Mouse (Mus musculus) cortical plate, adult 2 months (tissue): ENCODE measurements around the gene Nmnat3. TPM values are rescaled to one million over a fixed set of nuclear protein-coding genes. Genes with fewer than 3 reads are reported as not detected.

Experiments
- H3K27ac ChIP-seq: fragments of 200-500 bp; 2 replicates; pipeline ENCODE4 v1.5.1; 2012; ENCODE audit warnings: low read length, control low read depth, inconsistent platforms; ENCODE audit not compliant: insufficient read depth
- H3K4me1 ChIP-seq: fragments of 200-500 bp; 2 replicates; pipeline ENCODE4 v1.6.1; 2011; ENCODE audit warnings: low read length; ENCODE audit not compliant: control insufficient read depth, insufficient read depth
- H3K4me3 ChIP-seq: fragments of 200-500 bp; 2 replicates; pipeline ENCODE4 v1.5.1; 2011; ENCODE audit warnings: mild to moderate bottlenecking, low read length, control low read depth; ENCODE audit not compliant: insufficient read depth
- CTCF ChIP-seq: fragments of 200-500 bp; IDR thresholded peaks from 2 replicates; pipeline ENCODE4 v1.5.1; 2011; ENCODE audit warnings: mild to moderate bottlenecking, control low read depth, low read length; ENCODE audit not compliant: insufficient read depth; ENCODE audit errors: extremely low read depth
- POLR2A ChIP-seq: fragments of 200-500 bp; IDR thresholded peaks from 2 replicates; pipeline ENCODE4 v1.6.1; 2011; ENCODE audit warnings: mild to moderate bottlenecking, low read length, control low read depth; ENCODE audit not compliant: insufficient read depth; ENCODE audit errors: extremely low read depth
- polyA plus RNA-seq: library from polyadenylated mRNA; depleted of rRNA; stranded (reverse); fragments of >200 nt; gene quantifications from 2 replicates; pipeline ENCODE4 v1.2.3, GENCODE M21; 2012

Nmnat3 gene
- polyA plus RNA-seq, 1 experiment, result 2.9 TPM

DNA sequence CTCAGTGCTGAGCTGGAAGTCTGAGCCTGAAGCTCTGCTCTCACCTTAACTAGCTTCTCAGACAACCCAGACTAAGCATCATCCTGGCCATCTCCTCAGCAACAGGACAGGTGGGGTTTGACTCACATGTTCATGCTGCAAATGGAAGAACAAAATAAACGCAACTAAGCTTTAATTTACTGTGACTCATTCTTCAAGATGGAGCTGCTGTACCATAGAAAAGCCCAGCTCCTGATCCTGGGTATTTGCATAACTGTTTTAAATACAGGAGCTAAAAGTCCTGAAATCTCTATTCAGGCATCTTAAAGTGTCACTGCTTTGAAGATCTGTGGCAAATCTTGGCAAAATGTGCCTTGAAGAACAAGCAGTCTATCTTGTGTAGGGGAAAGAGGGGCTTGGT is 38.9 kb downstream of the Nmnat3 start:
- Histone ChIP-seq H3K4me1 (peaks cover 3% of the 10 kb centered on the region; the same call in 1 of the 2 replicates), H3K4me3 (no peak overlapping the region), H3K27ac (no peak overlapping the region)
- no peak for TF ChIP-seq POLR2A
- no peak for TF ChIP-seq CTCF

DNA sequence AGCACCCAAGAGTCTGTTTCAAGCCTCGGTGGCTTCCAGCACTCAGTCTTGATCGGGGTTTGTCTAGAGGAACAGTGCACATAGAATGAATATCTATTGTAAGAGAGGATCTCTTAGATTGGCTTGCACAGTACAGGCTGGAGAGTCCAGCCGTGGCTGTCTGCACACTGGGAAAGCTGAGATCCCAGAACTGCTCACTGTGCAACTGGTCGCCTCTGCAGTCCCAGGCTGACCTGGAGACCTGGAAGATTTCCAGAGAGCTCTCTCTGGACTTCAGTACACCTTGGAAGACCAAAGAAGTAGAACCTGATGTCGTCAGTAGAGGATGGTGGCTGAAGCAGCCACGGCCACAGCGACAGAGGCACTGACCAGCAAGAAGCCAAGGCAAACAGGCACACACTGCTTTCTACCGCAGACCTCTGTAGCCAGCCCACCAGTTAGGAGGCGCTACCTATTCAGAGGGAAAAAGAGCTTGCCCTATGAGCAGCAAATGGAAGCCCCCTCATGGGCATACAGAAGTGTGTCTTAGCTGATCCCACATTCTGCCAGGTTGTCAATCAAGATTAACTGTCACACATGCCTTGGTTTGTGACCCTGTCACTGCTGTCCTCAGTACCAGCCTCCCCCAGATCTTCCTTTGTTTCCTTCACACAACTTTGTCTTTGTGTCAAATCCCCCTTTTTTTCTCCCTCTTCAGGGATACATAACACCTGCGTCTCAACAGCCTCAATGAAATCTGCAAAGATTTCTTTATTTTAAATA is 41.4 kb downstream of the Nmnat3 start:
- Histone ChIP-seq H3K4me1 (peaks cover 3% of the 10 kb centered on the region; the same call in 1 of the 2 replicates), H3K4me3 (no peak overlapping the region), H3K27ac (no peak overlapping the region)
- no peak for TF ChIP-seq CTCF
- TF ChIP-seq POLR2A, result no peak

DNA sequence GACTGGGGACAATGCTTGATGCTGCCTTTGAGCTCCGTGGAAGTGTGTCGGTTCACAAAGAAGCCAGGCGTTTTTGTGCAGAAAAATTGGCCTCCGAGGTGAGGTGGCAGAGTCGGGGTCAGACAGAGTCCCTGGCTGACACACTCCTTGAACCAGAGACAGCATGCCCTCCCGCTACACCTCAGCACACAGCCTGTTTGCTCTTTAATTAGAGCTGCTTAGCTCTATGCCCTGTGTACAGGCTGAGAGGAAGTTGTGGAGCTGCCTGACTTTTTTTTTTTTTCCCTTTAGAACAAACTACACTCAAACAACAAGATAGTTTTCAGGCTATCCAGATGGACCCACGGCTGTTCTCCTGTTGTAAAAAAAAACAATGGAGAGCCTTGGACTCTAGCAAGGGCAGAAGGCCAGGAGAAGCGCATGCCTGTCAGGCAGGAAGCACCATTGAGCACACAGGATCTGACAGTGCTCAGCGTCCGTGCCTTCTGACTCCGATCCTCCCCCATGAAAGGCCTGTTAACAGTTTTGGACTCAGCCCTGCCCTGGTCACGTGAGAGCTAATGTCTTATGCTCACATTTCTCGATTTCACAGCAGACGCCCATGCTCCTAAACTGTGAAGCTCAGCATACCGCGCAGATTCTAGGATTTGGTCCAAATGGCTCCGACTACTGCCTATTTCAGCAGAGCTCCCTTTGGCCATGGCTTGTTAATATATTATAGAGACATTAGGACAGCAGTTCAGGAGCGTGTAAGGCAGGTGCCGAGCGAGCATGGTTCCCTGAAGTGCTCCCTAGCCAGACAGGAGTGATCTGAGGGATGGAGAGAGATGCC is 42.3 kb downstream of the Nmnat3 start:
- H3K27ac ChIP-seq, result no peak overlapping the region
- TF ChIP-seq CTCF, result no peak
- TF ChIP-seq POLR2A, result no peak
- no peak overlapping the region for H3K4me3 ChIP-seq
- H3K4me1 ChIP-seq, result peaks cover 3% of the 10 kb centered on the region; the same call in 1 of the 2 replicates

DNA sequence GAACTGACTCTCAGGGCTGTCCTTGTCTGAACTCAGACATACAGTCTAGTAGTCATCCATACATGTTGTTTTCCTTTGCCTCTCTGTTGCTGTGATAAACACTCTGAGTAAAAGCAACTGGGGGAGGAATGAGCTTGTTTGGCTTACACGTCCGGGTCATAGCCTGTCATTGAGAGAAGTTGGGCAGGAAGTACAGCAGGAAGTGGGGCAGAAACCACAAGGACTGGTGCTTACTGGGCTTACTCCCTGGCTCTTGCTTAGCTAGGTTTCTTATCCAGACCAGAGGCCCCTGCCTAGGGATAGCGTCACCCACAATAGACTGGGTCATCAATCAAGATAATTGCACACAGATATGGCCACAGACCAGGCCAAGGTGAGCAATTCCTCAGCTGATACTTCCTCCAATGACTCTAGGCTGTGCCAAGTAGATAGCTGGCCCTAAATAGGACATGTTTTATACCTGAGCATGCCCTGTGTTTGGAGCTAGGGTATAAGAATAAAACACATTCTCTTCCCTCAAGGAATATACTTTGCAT is 46.1 kb downstream of the Nmnat3 start:
- Histone ChIP-seq H3K4me3 (no peak overlapping the region), H3K4me1 (peaks cover 5% of the 10 kb centered on the region; the same call in 1 of the 2 replicates), H3K27ac (no peak overlapping the region)
- no peak for TF ChIP-seq POLR2A

DNA sequence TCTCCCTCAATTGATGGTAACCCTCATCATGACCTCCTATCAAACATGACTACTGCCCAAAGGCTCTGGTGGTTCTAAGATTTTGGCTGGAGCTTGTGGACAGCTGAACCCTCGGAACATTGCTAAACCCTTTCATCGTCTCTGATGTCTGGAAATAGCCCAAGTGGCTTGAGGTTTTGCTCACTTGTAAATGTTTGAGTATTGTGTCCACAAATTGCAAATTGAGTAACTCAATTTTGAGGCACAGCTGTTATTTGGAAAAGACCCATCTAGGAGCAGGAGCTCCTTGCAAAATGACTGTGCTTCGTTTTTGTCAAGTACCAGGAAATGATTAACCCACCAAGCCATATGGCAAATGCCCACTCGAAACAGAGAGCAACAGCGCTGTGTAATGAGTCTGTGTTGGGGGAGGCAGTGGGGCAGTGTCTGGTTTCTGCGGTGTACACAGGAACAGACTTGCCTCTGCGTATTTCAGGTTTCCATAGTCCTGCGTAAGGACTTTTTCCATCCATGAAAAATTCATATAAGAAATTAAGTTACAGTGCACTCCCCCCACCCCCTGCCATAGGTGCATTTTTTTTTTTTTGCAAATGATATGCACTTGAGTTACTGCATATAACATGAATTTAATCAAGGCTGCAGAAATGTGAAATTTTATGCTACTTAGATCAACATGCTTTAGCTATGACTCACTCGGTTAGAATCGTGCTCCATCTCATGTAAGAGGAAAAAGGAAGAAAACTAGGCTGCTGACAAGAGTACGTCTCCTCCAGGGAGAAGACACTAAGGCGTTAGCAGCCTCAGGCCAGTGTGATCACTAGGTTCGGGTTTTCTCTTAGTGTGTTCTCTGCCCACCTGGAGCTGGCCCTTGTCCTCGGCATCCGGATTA is 50.9 kb downstream of the Nmnat3 start:
- no peak overlapping the region for H3K27ac ChIP-seq
- peaks cover 3% of the 10 kb centered on the region; the same call in 1 of the 2 replicates for H3K4me1 ChIP-seq
- TF ChIP-seq POLR2A, result no peak
- no peak for TF ChIP-seq CTCF
- H3K4me3 ChIP-seq, result no peak overlapping the region

DNA sequence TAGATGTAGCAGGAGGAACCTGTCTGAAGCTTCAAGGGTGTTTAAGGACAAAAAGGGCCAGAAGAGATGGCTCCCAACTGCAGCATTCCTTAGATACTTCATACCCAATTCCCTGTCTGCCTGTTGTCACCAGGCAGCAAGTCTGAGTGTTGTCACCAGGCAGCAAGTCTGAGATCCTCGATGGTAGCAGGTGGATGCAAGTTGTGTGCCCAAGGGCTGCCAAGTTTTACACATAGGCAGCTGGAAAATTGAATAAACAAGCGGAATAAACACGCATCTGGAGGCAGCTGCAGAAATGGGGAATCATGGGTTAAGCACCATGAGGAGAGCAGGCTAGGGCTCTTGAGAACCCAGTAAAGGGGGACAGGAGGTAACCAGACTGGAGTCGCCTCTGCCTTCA is 52.7 kb downstream of the Nmnat3 start:
- Histone ChIP-seq H3K4me3 (no peak overlapping the region), H3K4me1 (peaks cover 3% of the 10 kb centered on the region; the same call in 1 of the 2 replicates), H3K27ac (no peak overlapping the region)
- TF ChIP-seq CTCF (no peak), POLR2A (no peak)

DNA sequence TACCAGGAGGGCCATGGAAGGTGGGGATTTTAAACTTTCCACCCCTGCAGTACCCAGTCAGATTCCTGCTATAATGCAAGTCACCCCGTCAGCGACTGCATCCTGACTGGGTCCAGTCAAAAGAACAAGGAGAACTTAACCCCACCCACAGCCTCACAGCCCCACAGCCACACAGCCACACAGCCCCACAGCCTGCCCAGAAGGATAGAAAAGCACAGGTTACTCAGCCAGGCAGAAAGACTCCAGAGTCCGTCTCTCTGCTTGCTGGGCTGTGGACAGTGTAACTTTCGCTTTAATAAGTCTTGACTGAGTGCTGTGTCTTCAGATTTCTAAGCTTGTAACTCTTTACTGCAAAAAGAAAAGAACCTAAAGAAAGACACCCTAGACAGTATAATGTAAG is 53.2 kb downstream of the Nmnat3 start:
- no peak for TF ChIP-seq POLR2A
- no peak for TF ChIP-seq CTCF
- H3K4me3 ChIP-seq, result no peak overlapping the region
- H3K27ac ChIP-seq, result no peak overlapping the region
- peaks cover 3% of the 10 kb centered on the region; the same call in 1 of the 2 replicates for H3K4me1 ChIP-seq

DNA sequence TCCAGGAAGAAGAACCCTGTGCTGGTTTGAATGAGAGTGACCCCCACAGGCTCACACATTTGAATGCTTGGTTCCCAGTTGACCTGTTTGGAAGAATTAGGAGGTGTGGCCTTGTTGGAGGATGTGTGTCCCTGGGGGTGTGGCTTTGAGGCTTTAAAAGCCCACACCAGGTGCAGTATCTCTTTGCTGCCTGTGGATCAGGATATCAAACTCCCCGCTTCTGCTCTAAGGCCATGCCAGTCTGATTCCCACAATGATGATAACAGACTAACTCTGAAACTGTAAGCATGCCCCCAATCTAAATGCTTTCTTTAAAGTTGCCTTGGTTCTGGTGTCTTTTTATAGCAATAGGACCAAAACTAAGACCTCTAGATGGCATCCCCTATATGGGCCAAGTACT is 58.6 kb downstream of the Nmnat3 start:
- H3K4me1 ChIP-seq, result no peaks in the 10 kb centered on the region
- TF ChIP-seq POLR2A (no peak), CTCF (no peak)
- no peak overlapping the region for H3K4me3 ChIP-seq

DNA sequence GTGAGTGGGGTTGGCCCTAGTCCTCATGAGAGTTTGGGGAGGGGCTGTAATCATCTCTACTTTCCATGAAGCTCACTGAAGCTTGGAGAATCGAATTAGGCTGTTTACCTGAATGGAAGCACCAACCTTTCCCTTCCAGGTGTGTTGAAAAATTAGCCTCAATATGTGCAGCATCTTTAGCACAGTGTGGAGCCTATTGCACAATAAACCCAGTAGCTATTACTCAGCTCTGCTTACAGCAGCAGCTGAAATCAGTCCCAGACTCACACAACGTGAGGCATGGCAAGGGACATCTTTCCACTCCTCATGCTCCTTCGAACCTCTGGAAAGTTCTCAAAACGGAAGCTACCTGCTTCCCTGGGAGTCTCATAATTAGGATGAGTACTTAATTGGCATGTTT is 59.0 kb downstream of the Nmnat3 start:
- TF ChIP-seq POLR2A (no peak), CTCF (no peak)
- H3K4me1 ChIP-seq, result no peaks in the 10 kb centered on the region
- H3K4me3 ChIP-seq, result no peak overlapping the region
- H3K27ac ChIP-seq, result no peak overlapping the region

More for the DNA sequence above, 58.6 kb downstream of the Nmnat3 start:
- H3K27ac ChIP-seq, result no peak overlapping the region
